Comparison of ENCODE assay signal across 8 mouse cellular contexts in genomic region chr14:61681708-61682701, GRCm38 (mm10).
DNase-seq lines count a peak whose midpoint lies in the region; ATAC-seq and TF ChIP-seq lines count a peak whose summit lies in the region.

No protein-coding gene starts in this region.

- peak overlapping the region; percentile 72 for H3K4me3 ChIP-seq in C2C12 (ENCODE audit: insufficient read depth, poor library complexity, severe bottlenecking)
- peak overlapping the region; percentile 74 for H3K4me3 ChIP-seq in heart, embryonic 11.5 days (ENCODE audit: low read depth, low read length)
- peak overlapping the region; percentile 87 for H3K4me3 ChIP-seq in kidney, embryonic 16.5 days (ENCODE audit: low read length)
- H3K4me3 ChIP-seq in liver, adult 2 months (ENCODE audit: insufficient read depth, low read depth, low read length), result peak overlapping the region; percentile 96

- peaks cover 2% of the 10 kb centered on the region for H3K36me3 ChIP-seq in C2C12 (ENCODE audit: control insufficient read depth, insufficient read depth)
- no peaks in the 10 kb centered on the region for H3K36me3 ChIP-seq in heart, embryonic 11.5 days (ENCODE audit: control insufficient read depth, insufficient read depth, low read length)
- no peaks in the 10 kb centered on the region for H3K36me3 ChIP-seq in kidney, embryonic 16.5 days (ENCODE audit: insufficient read depth, low read length)
- peaks cover 1% of the 10 kb centered on the region; the same call in 1 of the 2 replicates for H3K36me3 ChIP-seq in liver, adult 2 months (ENCODE audit: control insufficient read depth, insufficient read depth, low read length)
- no peaks in the 10 kb centered on the region for H3K36me3 ChIP-seq in splenic B cell, adult 2 months (ENCODE audit: control insufficient read depth, insufficient read depth, low read length, poor library complexity, severe bottlenecking)

- H3K9ac ChIP-seq in heart, embryonic 11.5 days (ENCODE audit: low read depth, low read length), result peak overlapping the region; percentile 90
- H3K9ac ChIP-seq in kidney, embryonic 16.5 days (replicated peaks; ENCODE audit: low read length), result peak overlapping the region; percentile 90
- H3K9ac ChIP-seq in liver, adult 2 months (ENCODE audit: low read depth, low read length), result peak overlapping the region; percentile 99

- peak overlapping the region; percentile 97 for H3K27ac ChIP-seq in heart, embryonic 11.5 days (ENCODE audit: low read depth, low read length)
- peak overlapping the region; percentile 97 for H3K27ac ChIP-seq in kidney, embryonic 16.5 days (ENCODE audit: low read length)
- H3K27ac ChIP-seq in liver, adult 2 months (replicated peaks; ENCODE audit: insufficient read depth, low read depth, low read length), result peak overlapping the region; percentile 99

- under 1% methylated on average over 75 of the region's 90 CpGs for WGBS in heart, embryonic 11.5 days (ENCODE audit: insufficient replicate concordance)
- under 1% methylated on average over 83 of the region's 90 CpGs for WGBS in kidney, embryonic 16.5 days
- under 1% methylated on average over 89 of the region's 90 CpGs for WGBS in liver, adult 2 months

- H3K4me1 ChIP-seq in heart, embryonic 11.5 days (ENCODE audit: control insufficient read depth, insufficient read depth, low read length), result peaks cover 13% of the 10 kb centered on the region
- peaks cover 23% of the 10 kb centered on the region for H3K4me1 ChIP-seq in kidney, embryonic 16.5 days (ENCODE audit: insufficient read depth, low read length)
- peaks cover 7% of the 10 kb centered on the region; the same call in 1 of the 2 replicates for H3K4me1 ChIP-seq in liver, adult 2 months (ENCODE audit: control insufficient read depth, insufficient read depth, low read length)

- H3K9me3 ChIP-seq in heart, embryonic 11.5 days (replicated peaks; ENCODE audit: control insufficient read depth, low read length), result no peaks in the 10 kb centered on the region
- H3K9me3 ChIP-seq in kidney, embryonic 16.5 days (ENCODE audit: low read length), result no peaks in the 10 kb centered on the region

- H3K4me2 ChIP-seq in heart, embryonic 11.5 days, result peak overlapping the region; percentile 84
- peak overlapping the region; percentile 97 for H3K4me2 ChIP-seq in kidney, embryonic 16.5 days (replicated peaks; ENCODE audit: low read depth, low read length)

- ATAC-seq in erythroblast, adult 5-6 weeks (replicated peaks; ENCODE audit: low FRiP score, poor library complexity, severe bottlenecking), result peak; percentile 27
- peak; percentile 80 for ATAC-seq in heart, embryonic 11.5 days (replicated peaks; ENCODE audit: insufficient number of reproducible peaks, low FRiP score, low TSS enrichment)
- ATAC-seq in kidney, embryonic 16.5 days (ENCODE audit: low FRiP score, low TSS enrichment), result peak; percentile 81
- peak; percentile 37 for ATAC-seq in monocyte, adult 5-6 weeks (replicated peaks; ENCODE audit: insufficient number of reproducible peaks, low FRiP score, low TSS enrichment, poor library complexity, severe bottlenecking)

- peak overlapping the region; percentile 89 for H3ac ChIP-seq in C2C12 (ENCODE audit: control insufficient read depth, insufficient read length, low read depth)

- H3K79me2 ChIP-seq in C2C12 (ENCODE audit: control insufficient read depth, insufficient read depth), result peaks cover 35% of the 10 kb centered on the region
- H3K79me2 ChIP-seq in liver, adult 2 months (ENCODE audit: control insufficient read depth, insufficient read depth, low read length), result peaks cover under 1% of the 10 kb centered on the region; the same call in 1 of the 2 replicates

- peak; percentile 94 for DNase-seq in brain, adult 2 months (ENCODE audit: low read depth, low spot score)
- DNase-seq in liver, adult 2 months (ENCODE audit: extremely low read depth, low read depth, low spot score), result peak; percentile 83
- DNase-seq in splenic B cell, adult 2 months (ENCODE audit: low read depth, low spot score), result peak; percentile 93

- no peak for TF ChIP-seq CTCF in C2C12 (IDR thresholded peaks at IDR 0.05; ENCODE audit: control insufficient read depth, insufficient read depth, insufficient read length)
- no peak for TF ChIP-seq CTCF in liver, adult 2 months (IDR thresholded peaks at IDR 0.05; ENCODE audit: low read depth, low read length)

- peaks cover 12% of the 10 kb centered on the region for H3K79me3 ChIP-seq in C2C12 (ENCODE audit: low read depth)

- H3K27me3 ChIP-seq in C2C12 (ENCODE audit: control insufficient read depth, insufficient read depth, insufficient read length), result no peaks in the 10 kb centered on the region
- H3K27me3 ChIP-seq in heart, embryonic 11.5 days (ENCODE audit: control insufficient read depth, insufficient read depth, low read length), result peaks cover 13% of the 10 kb centered on the region
- peaks cover 13% of the 10 kb centered on the region; the same call in 1 of the 2 replicates for H3K27me3 ChIP-seq in kidney, embryonic 16.5 days (ENCODE audit: insufficient read depth, low read length)
- H3K27me3 ChIP-seq in liver, adult 2 months (ENCODE audit: control insufficient read depth, insufficient read depth, low read length), result no peaks in the 10 kb centered on the region
- H3K27me3 ChIP-seq in splenic B cell, adult 2 months (ENCODE audit: control insufficient read depth, insufficient read depth, low read length, poor library complexity, severe bottlenecking), result no peaks in the 10 kb centered on the region

- TF ChIP-seq POLR2A in liver, adult 2 months (IDR thresholded peaks at IDR 0.05; ENCODE audit: extremely low read depth, insufficient read depth, low read length), result peak; percentile 75; the same call in 1 of the 2 replicates

TF ChIP-seq in C2C12, 6 proteins besides CTCF, POLR2A, EP300 and RAD21:
- TF ChIP-seq CEBPB (IDR thresholded peaks at IDR 0.05; ENCODE audit: low read depth) (peak; percentile 71), MAX (IDR thresholded peaks at IDR 0.05) (no peak), USF1 (IDR thresholded peaks at IDR 0.05; ENCODE audit: low read depth) (peak; percentile 78), MYOD1 (IDR thresholded peaks at IDR 0.05; ENCODE audit: control insufficient read depth, insufficient read length, low read depth) (no peak), FOSL1 (IDR thresholded peaks at IDR 0.05; ENCODE audit: insufficient read depth, low read length, poor library complexity, severe bottlenecking) (no peak), MYOG (IDR thresholded peaks at IDR 0.05; ENCODE audit: control insufficient read depth, extremely low read depth, insufficient read length) (no peak)

Comparison
In these comparisons a context has a peak if more than half of its experiments do, and no peak if none do; other contexts are left out.
1. Peak in every context shown above with its lines: DNase-seq, ATAC-seq, H3K4me3 ChIP-seq and H3K27ac ChIP-seq.
2. ATAC-seq: peak in every context shown above with its lines; median percentile 81 in kidney, embryonic 16.5 days; 80 in heart, embryonic 11.5 days; 37 in monocyte, adult 5-6 weeks; 27 in erythroblast, adult 5-6 weeks.